Mouse (Mus musculus): ENCODE data around the gene Gm3020. TPM values are rescaled to one million over a fixed set of nuclear protein-coding genes. Genes with fewer than 3 reads are reported as not detected.
"Not testable (repeated sequence)": the region's sequence is repeated elsewhere in the genome, so short reads cannot be mapped to it uniquely, and the experiment has no call there.

Gm3020 gene
- polyA plus RNA-seq (2012; rRNA removed), result 0.30 and 0.41 TPM in 2 replicates

DNA sequence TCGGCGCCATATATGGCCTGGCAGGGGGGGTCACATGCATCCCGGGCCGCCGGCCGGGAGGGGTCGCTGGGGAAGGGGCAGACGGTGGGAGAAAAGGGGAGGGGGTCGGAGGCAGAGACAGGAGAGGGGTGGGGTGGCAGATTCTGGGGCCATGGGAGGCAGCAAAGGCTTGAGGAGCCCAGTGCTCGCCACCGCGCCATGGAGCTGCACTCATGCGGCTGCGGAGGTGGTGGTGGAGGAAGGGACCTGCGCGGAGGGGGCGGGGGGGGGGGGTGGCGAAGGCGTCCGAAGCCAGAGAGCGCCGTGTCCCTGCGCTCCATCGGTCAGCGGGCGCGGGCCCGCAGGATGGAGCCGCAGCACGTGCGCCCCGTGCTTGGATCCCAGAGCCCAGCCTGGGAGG, at the start of gene Gm3020:
Gene Gm3020 (plus strand): TSS at position 301 of the 400 bp plus-strand sequence.
- not testable (repeated sequence) for DNase-seq (ENCODE audit: low spot score)

- DNase-seq (ENCODE audit: low spot score), result not testable (repeated sequence)
Observed at GRCm38 (mm10) chr14:3634212-3634611, 17.6 kb upstream of the Gm3020 start, which contains the start of gene Gm3012. Gm3012 (plus strand) TSS chr14:3634512.

DNA sequence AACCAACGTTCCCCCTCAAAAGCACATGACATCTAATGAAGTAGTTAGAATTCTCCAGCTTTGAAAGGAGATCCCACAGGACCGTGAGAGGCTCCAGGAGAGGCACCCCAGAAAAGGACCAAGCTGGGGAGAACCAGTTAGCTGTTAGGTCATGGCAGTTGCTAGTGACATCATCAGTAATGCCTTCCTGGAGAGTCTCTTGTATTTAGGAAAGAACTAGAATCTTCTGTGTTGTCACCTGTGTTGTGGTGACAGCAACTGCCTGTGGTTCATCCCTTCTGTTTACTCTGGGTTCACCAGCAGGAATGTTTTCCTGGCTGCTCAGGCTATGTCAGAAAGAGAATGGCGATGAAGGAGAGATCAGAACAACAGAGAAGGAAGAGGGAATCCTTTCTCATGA, 36.7 kb downstream of the Gm3020 start, which contains the start of gene Gm3043:
Gene Gm3043 (plus strand): TSS at position 301 of the 400 bp plus-strand sequence.
- DNase-seq (ENCODE audit: low spot score), result not testable (repeated sequence)

Other genes starting within 250 kb of the Gm3020 start
- gene Gm10409, start 239.4 kb upstream of the Gm3020 start, polyA plus RNA-seq (2012; rRNA removed), result 0.30 and 0.41 TPM in 2 replicates
- gene Gm3005, start 223.9 kb upstream of the Gm3020 start, polyA plus RNA-seq (2012; rRNA removed), result 0.06 and 0.10 TPM in 2 replicates
- gene Gm10408, start 202.7 kb upstream of the Gm3020 start, polyA plus RNA-seq (2012; rRNA removed), result not detected in 2 replicates
- gene Gm3012, start 17.5 kb upstream of the Gm3020 start, polyA plus RNA-seq (2012; rRNA removed), result not detected in 2 replicates
- not detected in 2 replicates for gene Gm3043, start 36.8 kb downstream of the Gm3020 start, polyA plus RNA-seq (2012; rRNA removed)
- 0.22 and 0.30 TPM in 2 replicates for gene Gm3002, start 158.0 kb downstream of the Gm3020 start, polyA plus RNA-seq (2012; rRNA removed)
- 0.09 TPM in 1 of 2 replicates, not detected in the other for gene Gm3033, start 194.2 kb downstream of the Gm3020 start, polyA plus RNA-seq (2012; rRNA removed)
- gene Gm2916, start 232.1 kb downstream of the Gm3020 start, polyA plus RNA-seq (2012; rRNA removed), result not detected in 2 replicates

All from urinary bladder, adult 2 months (tissue).